Mouse (Mus musculus) embryonic fibroblast, embryonic 13.5 days (primary cell): ENCODE results near the gene Hoxc6. TPM values are rescaled to one million over a fixed set of nuclear protein-coding genes. Genes with fewer than 3 reads are reported as not detected.

ENCODE experiments used
- H3K27ac ChIP-seq: 2 replicates; pipeline ENCODE4 v1.5.1; 2012; ENCODE audit warnings: low read length, control low read depth, inconsistent platforms; ENCODE audit not compliant: insufficient read depth
- H3K4me1 ChIP-seq: 2 replicates; pipeline ENCODE4 v1.6.1; 2011; ENCODE audit warnings: low read length; ENCODE audit not compliant: control insufficient read depth, insufficient read depth
- H3K4me3 ChIP-seq: 2 replicates; pipeline ENCODE4 v1.5.1; 2011; ENCODE audit warnings: mild to moderate bottlenecking, control low read depth, low read length; ENCODE audit not compliant: insufficient read depth
- CTCF ChIP-seq: IDR thresholded peaks from 2 replicates; pipeline ENCODE4 v1.5.1; 2011; ENCODE audit warnings: mild to moderate bottlenecking, control low read depth, low read length, moderate library complexity, borderline replicate concordance; ENCODE audit not compliant: insufficient read depth
- POLR2A ChIP-seq: IDR thresholded peaks from 2 replicates; pipeline ENCODE4 v1.6.1; 2011; ENCODE audit warnings: low read depth, mild to moderate bottlenecking, control low read depth, low read length, moderate library complexity
- polyA plus RNA-seq: library from polyadenylated mRNA; stranded (reverse); fragments of >200 nt; gene quantifications from 2 replicates; pipeline ENCODE4 v1.2.4, GENCODE M21; 2011; ENCODE audit warnings: low read depth; ENCODE audit not compliant: missing spikeins, insufficient read length

Hoxc6 gene
- polyA plus RNA-seq, 1 experiment, result 42.6 TPM

GRCm38 (mm10) chr15:102967511-102968397 is 30.3 kb upstream of the Hoxc6 start:
- Histone ChIP-seq H3K27ac (no peak overlapping the region), H3K4me3 (peak overlapping the region; percentile 35), H3K4me1 (no peaks in the 10 kb centered on the region)
- no peak for TF ChIP-seq CTCF

GRCm38 (mm10) chr15:102969296-102969695 is 28.8 kb upstream of the Hoxc6 start:
- TF ChIP-seq POLR2A, result no peak
- no peak for TF ChIP-seq CTCF
- H3K27ac ChIP-seq, result no peak overlapping the region
- H3K4me3 ChIP-seq, result peak overlapping the region; percentile 35; the same call in 1 of the 2 replicates
- H3K4me1 ChIP-seq, result no peaks in the 10 kb centered on the region

GRCm38 (mm10) chr15:102970740-102971139 is 27.3 kb upstream of the Hoxc6 start:
- H3K4me1 ChIP-seq, result no peaks in the 10 kb centered on the region
- H3K4me3 ChIP-seq, result no peak overlapping the region
- TF ChIP-seq CTCF (no peak), POLR2A (no peak)
- no peak overlapping the region for H3K27ac ChIP-seq

GRCm38 (mm10) chr15:102972254-102972653 is 25.8 kb upstream of the Hoxc6 start:
- peak overlapping the region; percentile 36 for H3K27ac ChIP-seq

GRCm38 (mm10) chr15:102972753-102973152 is 25.3 kb upstream of the Hoxc6 start:
- peak overlapping the region; percentile 36 for H3K27ac ChIP-seq
- H3K4me1 ChIP-seq, result no peaks in the 10 kb centered on the region
- H3K4me3 ChIP-seq, result peak overlapping the region; percentile 40
- TF ChIP-seq CTCF (no peak), POLR2A (no peak)

More at GRCm38 (mm10) chr15:102972254-102972653, 25.8 kb upstream of the Hoxc6 start:
- TF ChIP-seq POLR2A (no peak), CTCF (no peak)
- H3K4me3 ChIP-seq, result peak overlapping the region; percentile 40
- H3K4me1 ChIP-seq, result no peaks in the 10 kb centered on the region

- no peak overlapping the region for H3K4me3 ChIP-seq
- TF ChIP-seq POLR2A (no peak), CTCF (no peak)
- H3K27ac ChIP-seq, result no peak overlapping the region
- no peaks in the 10 kb centered on the region for H3K4me1 ChIP-seq
Observed at GRCm38 (mm10) chr15:102975034-102975433, 23.0 kb upstream of the Hoxc6 start.

GRCm38 (mm10) chr15:102975688-102976111 is 22.4 kb upstream of the Hoxc6 start:
- no peak for TF ChIP-seq POLR2A
- TF ChIP-seq CTCF, result no peak
- peak overlapping the region; percentile 8 for H3K4me3 ChIP-seq
- H3K4me1 ChIP-seq, result no peaks in the 10 kb centered on the region
- peak overlapping the region; percentile 3; the same call in 1 of the 2 replicates for H3K27ac ChIP-seq

GRCm38 (mm10) chr15:102976171-102976570 is 21.9 kb upstream of the Hoxc6 start, which contains the start of gene Hoxc9:
Hoxc9 (plus strand) TSS chr15:102976439.
- H3K4me1 ChIP-seq, result no peaks in the 10 kb centered on the region
- H3K27ac ChIP-seq, result peak within 1 kb of the TSS; percentile 31
- TF ChIP-seq CTCF (no peak), POLR2A (no peak)
- H3K4me3 ChIP-seq, result peak within 1 kb of the TSS; percentile 43

GRCm38 (mm10) chr15:102976631-102977422 is 21.2 kb upstream of the Hoxc6 start:
- peak overlapping the region; percentile 43 for H3K4me3 ChIP-seq
- H3K4me1 ChIP-seq, result no peaks in the 10 kb centered on the region
- TF ChIP-seq CTCF, result no peak
- TF ChIP-seq POLR2A, result no peak
- peak overlapping the region; percentile 31; the same call in 1 of the 2 replicates for H3K27ac ChIP-seq

- peak overlapping the region; percentile 44 for H3K27ac ChIP-seq
- no peak for TF ChIP-seq POLR2A
- TF ChIP-seq CTCF, result no peak
- H3K4me1 ChIP-seq, result no peaks in the 10 kb centered on the region
Observed at GRCm38 (mm10) chr15:102977423-102977974, 20.6 kb upstream of the Hoxc6 start.

More at GRCm38 (mm10) chr15:102977423-102977974, 20.6 kb upstream of the Hoxc6 start:
- peak overlapping the region; percentile 43 for H3K4me3 ChIP-seq
